Mouse (Mus musculus): Measurements from ENCODE around the gene Inhbb.

GRCm38 (mm10) chr1:119391311-119391710, 30.7 kb downstream of the Inhbb start:
- no peak for TF ChIP-seq CTCF (IDR thresholded peaks at IDR 0.05; ENCODE audit: low read depth, low read length)
- TF ChIP-seq POLR2A (IDR thresholded peaks at IDR 0.05; ENCODE audit: borderline replicate concordance, low read depth, low read length): no peak
